Mouse (Mus musculus): Measurements from ENCODE around the gene Mybpc3. TPM values are rescaled to one million over a fixed set of nuclear protein-coding genes. Genes with fewer than 3 reads are reported as not detected.

Gene Mybpc3
- polyA plus RNA-seq, 1 experiment from 2014 or later = 0.40 TPM

DNA sequence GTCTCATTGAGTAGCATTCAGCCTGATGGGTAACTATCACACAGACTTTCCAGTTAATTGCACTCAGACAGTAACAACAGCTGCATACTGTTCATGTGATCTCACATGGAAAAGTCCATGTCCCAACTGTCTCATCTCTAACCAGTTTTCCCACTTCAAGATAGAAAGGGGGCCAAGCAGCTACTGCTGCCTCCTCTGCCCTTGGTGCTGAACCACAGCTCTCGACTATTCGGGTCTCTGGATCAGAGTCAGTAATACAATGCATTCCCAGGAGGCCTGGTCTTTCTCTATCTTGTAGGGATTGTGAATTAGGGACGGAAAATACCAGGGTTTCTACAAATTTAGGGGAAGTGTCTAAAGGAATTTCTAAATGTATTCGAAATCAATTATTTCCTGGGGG, 61.9 kb downstream of the Mybpc3 start:
- Histone ChIP-seq H3K4me1 (peaks cover 20% of the 10 kb centered on the region), H3K4me2 (replicated peaks) (no peak overlapping the region), H3K4me3 (replicated peaks) (no peak overlapping the region), H3K36me3 (peaks cover 24% of the 10 kb centered on the region), H3K9me3 (replicated peaks) (no peaks in the 10 kb centered on the region), H3K9ac (no peak overlapping the region), H3K27me3 (no peaks in the 10 kb centered on the region), H3K27ac (replicated peaks) (no peak overlapping the region)
- 41% methylated on average over 4 of the region's 4 CpGs for WGBS
- ATAC-seq (ENCODE audit: insufficient number of reproducible peaks, low FRiP score, low TSS enrichment, low read depth) = no peak

DNA sequence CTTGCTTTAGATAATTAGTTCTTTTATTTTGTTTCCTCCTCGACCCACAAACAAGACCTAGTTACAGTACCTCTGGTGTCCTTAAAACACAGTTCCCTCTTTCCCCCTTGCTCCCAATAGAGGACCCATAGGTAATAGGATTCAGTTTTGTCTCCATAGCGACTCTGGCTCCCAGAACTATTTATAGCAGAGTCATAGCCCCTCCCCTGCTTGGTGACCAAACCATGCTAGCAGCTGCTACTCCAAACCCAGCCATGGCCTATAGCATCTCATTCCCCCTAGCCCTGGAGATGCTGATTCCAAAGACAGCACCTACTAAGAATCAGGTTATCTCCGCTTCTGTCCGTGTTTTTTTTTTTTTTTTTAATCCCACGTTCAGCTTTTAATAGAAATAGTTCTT, 62.8 kb downstream of the Mybpc3 start:
- Histone ChIP-seq H3K9ac (no peak overlapping the region), H3K4me2 (replicated peaks) (no peak overlapping the region), H3K27ac (replicated peaks) (no peak overlapping the region), H3K4me1 (peaks cover 20% of the 10 kb centered on the region), H3K36me3 (peaks cover 20% of the 10 kb centered on the region), H3K4me3 (replicated peaks) (no peak overlapping the region), H3K27me3 (no peaks in the 10 kb centered on the region), H3K9me3 (replicated peaks) (no peaks in the 10 kb centered on the region)
- 69% methylated on average over 5 of the region's 5 CpGs for whole genome bisulfite sequencing
- ATAC-seq (ENCODE audit: insufficient number of reproducible peaks, low FRiP score, low TSS enrichment, low read depth) = no peak

DNA sequence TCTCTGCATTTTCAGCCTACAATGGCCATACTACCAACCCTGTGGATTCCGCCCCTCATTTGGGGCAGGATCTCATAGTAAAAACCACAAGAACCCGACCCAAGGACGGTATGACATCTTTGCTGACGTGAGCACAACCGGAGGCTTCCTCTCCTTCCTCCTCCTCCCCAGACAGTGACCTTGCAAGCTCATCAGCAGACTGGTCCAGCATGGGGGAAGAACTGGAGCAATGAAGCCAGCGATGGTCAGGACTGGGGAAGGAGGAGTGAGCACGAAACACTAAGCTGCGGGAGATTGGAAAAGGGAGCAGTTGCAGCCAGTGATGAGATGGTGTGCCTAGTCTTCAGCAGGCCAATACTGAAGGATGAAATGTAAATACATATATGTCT, 64.1 kb downstream of the Mybpc3 start:
- peak overlapping the region; percentile 78 for H3K4me2 ChIP-seq (replicated peaks)
- H3K27me3 ChIP-seq = no peaks in the 10 kb centered on the region
- H3K4me3 ChIP-seq (replicated peaks) = peak overlapping the region; percentile 71
- peaks cover 7% of the 10 kb centered on the region; the same call in 1 of the 2 replicates for H3K36me3 ChIP-seq
- peaks cover 20% of the 10 kb centered on the region for H3K4me1 ChIP-seq
- peak overlapping the region; percentile 57; the same call in 1 of the 2 replicates for H3K9ac ChIP-seq
- no peak for ATAC-seq (ENCODE audit: insufficient number of reproducible peaks, low FRiP score, low TSS enrichment, low read depth)
- H3K9me3 ChIP-seq (replicated peaks) = no peaks in the 10 kb centered on the region
- WGBS = 9% methylated on average over 8 of the region's 8 CpGs
- H3K27ac ChIP-seq (replicated peaks) = peak overlapping the region; percentile 86; the same call in 1 of the 2 replicates

DNA sequence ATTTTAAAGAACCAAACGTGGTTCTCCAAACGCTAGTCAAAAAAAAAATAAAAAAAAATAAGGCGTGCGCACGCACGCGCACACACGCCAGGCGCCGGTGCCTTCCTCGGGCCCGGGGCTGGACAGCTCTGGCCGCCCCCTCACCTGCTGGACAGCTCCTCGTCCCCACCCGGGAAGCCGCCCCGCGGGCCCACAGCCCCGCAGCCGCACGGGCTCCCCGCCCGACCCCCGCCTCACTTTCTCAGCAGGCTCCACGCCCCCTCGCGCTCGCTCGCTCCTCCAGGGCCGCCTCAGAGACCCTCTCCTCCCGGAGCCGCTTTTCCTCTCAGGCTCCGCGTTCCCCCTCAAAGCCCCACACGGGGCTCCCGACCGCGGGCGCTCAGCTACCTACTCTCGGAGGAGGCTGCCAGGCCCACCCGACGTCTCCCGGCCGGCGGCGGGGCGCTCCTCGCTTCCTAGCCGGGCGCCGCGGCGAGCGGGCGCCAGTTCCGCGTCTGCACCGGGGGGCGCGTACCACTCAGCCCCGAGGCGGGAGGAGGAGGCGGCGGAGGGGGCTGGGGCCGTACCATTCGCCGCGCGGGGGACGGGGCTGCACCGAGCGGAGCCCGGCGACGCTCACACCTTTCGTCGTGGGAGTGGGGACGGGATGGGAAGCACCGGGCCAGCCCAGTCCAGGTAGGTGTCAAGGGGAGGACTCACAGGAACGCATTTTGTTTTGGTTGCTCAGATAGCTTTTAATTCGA, 64.6 kb downstream of the Mybpc3 start:
- H3K4me3 ChIP-seq (replicated peaks) = peak overlapping the region; percentile 71
- H3K4me1 ChIP-seq = peaks cover 20% of the 10 kb centered on the region
- peak overlapping the region; percentile 78 for H3K4me2 ChIP-seq (replicated peaks)
- H3K27ac ChIP-seq (replicated peaks) = peak overlapping the region; percentile 86
- H3K27me3 ChIP-seq = no peaks in the 10 kb centered on the region
- H3K36me3 ChIP-seq = peaks cover 6% of the 10 kb centered on the region; the same call in 1 of the 2 replicates
- WGBS = under 1% methylated on average over 81 of the region's 81 CpGs
- peak overlapping the region; percentile 57 for H3K9ac ChIP-seq
- H3K9me3 ChIP-seq (replicated peaks) = no peaks in the 10 kb centered on the region
- peak; percentile 93 for ATAC-seq (ENCODE audit: insufficient number of reproducible peaks, low FRiP score, low TSS enrichment, low read depth)

DNA sequence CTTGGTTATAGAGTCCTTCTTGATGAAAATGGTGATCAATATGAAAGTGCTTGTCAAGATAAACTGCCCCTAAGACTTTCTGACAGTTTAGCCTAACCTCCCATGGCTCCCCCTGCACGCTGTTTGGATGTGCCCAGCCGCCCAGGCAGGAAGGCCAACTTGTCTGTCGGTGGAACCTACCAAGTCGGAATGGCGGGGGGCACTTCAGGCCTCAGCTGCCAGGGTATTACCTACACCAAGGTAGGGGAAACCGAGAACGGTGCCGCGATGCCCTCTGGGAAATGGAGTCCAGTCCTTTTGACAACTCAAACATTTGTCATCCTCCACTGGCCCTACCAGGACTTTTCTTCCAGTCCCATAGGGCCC, 65.2 kb downstream of the Mybpc3 start:
- H3K4me1 ChIP-seq = peaks cover 20% of the 10 kb centered on the region
- ATAC-seq (ENCODE audit: insufficient number of reproducible peaks, low FRiP score, low TSS enrichment, low read depth) = peak; percentile 92
- H3K9me3 ChIP-seq (replicated peaks) = no peaks in the 10 kb centered on the region
- under 1% methylated on average over 9 of the region's 9 CpGs for WGBS
- peaks cover under 1% of the 10 kb centered on the region; the same call in 1 of the 2 replicates for H3K36me3 ChIP-seq
- peak overlapping the region; percentile 57 for H3K9ac ChIP-seq
- peak overlapping the region; percentile 78 for H3K4me2 ChIP-seq (replicated peaks)
- H3K27ac ChIP-seq (replicated peaks) = peak overlapping the region; percentile 86
- no peaks in the 10 kb centered on the region for H3K27me3 ChIP-seq
- H3K4me3 ChIP-seq (replicated peaks) = peak overlapping the region; percentile 71

DNA sequence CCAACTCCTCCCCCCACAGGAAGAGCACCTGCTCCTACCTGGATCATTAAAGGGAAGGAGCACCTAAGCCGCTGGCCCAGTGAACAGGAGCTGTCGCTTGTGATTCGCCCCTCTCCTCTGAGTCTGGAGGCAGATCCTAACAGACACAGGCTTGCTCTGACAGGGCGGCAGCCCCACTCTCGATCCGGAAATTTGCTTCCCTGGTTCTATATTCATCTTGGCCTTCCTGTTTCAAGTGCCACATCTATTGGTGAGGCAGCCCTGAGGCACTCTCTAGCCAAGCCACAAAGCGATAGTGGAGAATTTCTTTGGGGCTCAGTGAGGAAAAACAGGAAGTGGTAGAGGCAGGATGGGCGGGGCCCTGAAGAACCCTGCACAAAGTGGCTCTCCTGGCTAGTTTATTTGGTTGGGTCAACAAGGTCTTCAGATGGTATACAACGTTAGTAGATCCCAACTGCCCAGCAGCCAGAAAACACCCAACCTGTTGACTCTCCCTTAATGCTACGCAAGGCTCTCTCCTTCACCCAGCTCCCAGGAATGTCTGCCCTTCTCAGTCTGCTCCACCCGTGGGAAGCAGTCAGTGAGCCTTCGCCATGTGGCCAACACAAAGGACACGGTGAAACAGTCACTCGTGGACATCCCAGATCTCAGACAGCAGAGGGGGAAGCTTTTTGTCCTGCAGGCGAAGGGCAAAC, 65.9 kb downstream of the Mybpc3 start, which contains the start of gene Madd:
Madd (minus strand) TSS at position 127 of the 695 bp plus-strand sequence.
- peak within 1 kb of the TSS; percentile 71 for H3K4me3 ChIP-seq (replicated peaks)
- no peak for ATAC-seq (ENCODE audit: insufficient number of reproducible peaks, low FRiP score, low TSS enrichment, low read depth)
- no peaks in the 10 kb centered on the region for H3K9me3 ChIP-seq (replicated peaks)
- peak within 1 kb of the TSS; percentile 57 for H3K9ac ChIP-seq
- H3K36me3 ChIP-seq = no peaks in the 10 kb centered on the region
- H3K27ac ChIP-seq (replicated peaks) = peak within 1 kb of the TSS; percentile 86
- H3K4me1 ChIP-seq = peaks cover 20% of the 10 kb centered on the region
- peak within 1 kb of the TSS; percentile 78 for H3K4me2 ChIP-seq (replicated peaks)
- WGBS = 56% methylated on average over 15 of the region's 15 CpGs
- H3K27me3 ChIP-seq = no peaks in the 10 kb centered on the region

Other genes with a start within 250 kb of the Mybpc3 start
- gene C1qtnf4, start 232.3 kb upstream of the Mybpc3 start, polyA plus RNA-seq (2015; fragmentation: Nextera tagmentation; extraction: Ambion mirVana) = 20.5 and 20.8 TPM in 2 replicates
- gene Kbtbd4, start 213.4 kb upstream of the Mybpc3 start, polyA plus RNA-seq (2015; fragmentation: Nextera tagmentation; extraction: Ambion mirVana) = 37.4 and 37.6 TPM in 2 replicates
- gene Ndufs3, start 213.3 kb upstream of the Mybpc3 start, polyA plus RNA-seq (2015; fragmentation: Nextera tagmentation; extraction: Ambion mirVana) = 194 and 204 TPM in 2 replicates
- 66.4 and 66.7 TPM in 2 replicates for gene Celf1, start 177.8 kb upstream of the Mybpc3 start, polyA plus RNA-seq (2015; fragmentation: Nextera tagmentation; extraction: Ambion mirVana)
- gene Rapsn, start 82.5 kb upstream of the Mybpc3 start, polyA plus RNA-seq (2015; fragmentation: Nextera tagmentation; extraction: Ambion mirVana) = 24.0 and 34.6 TPM in 2 replicates
- gene Psmc3, start 64.1 kb upstream of the Mybpc3 start, polyA plus RNA-seq (2015; fragmentation: Nextera tagmentation; extraction: Ambion mirVana) = 282 and 288 TPM in 2 replicates
- gene Slc39a13, start 47.7 kb upstream of the Mybpc3 start, polyA plus RNA-seq (2015; fragmentation: Nextera tagmentation; extraction: Ambion mirVana) = 75.8 and 80.0 TPM in 2 replicates
- gene Spi1, start 35.8 kb upstream of the Mybpc3 start, polyA plus RNA-seq (2015; fragmentation: Nextera tagmentation; extraction: Ambion mirVana) = 12.3 and 12.4 TPM in 2 replicates
- 13.5 and 14.8 TPM in 2 replicates for gene Madd, start 65.7 kb downstream of the Mybpc3 start, polyA plus RNA-seq (2015; fragmentation: Nextera tagmentation; extraction: Ambion mirVana)
- 1.8 and 1.9 TPM in 2 replicates for gene Nr1h3, start 84.7 kb downstream of the Mybpc3 start, polyA plus RNA-seq (2015; fragmentation: Nextera tagmentation; extraction: Ambion mirVana)
- gene Acp2, start 84.7 kb downstream of the Mybpc3 start, polyA plus RNA-seq (2015; fragmentation: Nextera tagmentation; extraction: Ambion mirVana) = 24.2 and 28.3 TPM in 2 replicates
- 18.7 and 19.9 TPM in 2 replicates for gene Ddb2, start 118.8 kb downstream of the Mybpc3 start, polyA plus RNA-seq (2015; fragmentation: Nextera tagmentation; extraction: Ambion mirVana)
- 55.1 and 62.8 TPM in 2 replicates for gene Pacsin3, start 137.8 kb downstream of the Mybpc3 start, polyA plus RNA-seq (2015; fragmentation: Nextera tagmentation; extraction: Ambion mirVana)
- 83.0 and 83.4 TPM in 2 replicates for gene Arfgap2, start 146.8 kb downstream of the Mybpc3 start, polyA plus RNA-seq (2015; fragmentation: Nextera tagmentation; extraction: Ambion mirVana)